ENCODE assay signal across 8 mouse cellular contexts in genomic region chr13:59220156-59220555, GRCm38 (mm10).
DNase-seq lines count a peak whose midpoint lies in the region; ATAC-seq and TF ChIP-seq lines count a peak whose summit lies in the region.

No protein-coding gene starts in this region.

- DNase-seq in embryo, embryonic 11 days = peak; percentile 59
- DNase-seq in kidney, postnatal 14 days = peak; percentile 29
- DNase-seq in urinary bladder, postnatal 10 days (ENCODE audit: low spot score) = no peak
- DNase-seq in layer of hippocampus, postnatal 14 days (ENCODE audit: low spot score in 2 of 2) = no peak

- ATAC-seq in intestine, postnatal 0 days = no peak
- ATAC-seq in intestine, embryonic 16.5 days = no peak

- no peak overlapping the region for H3K4me3 ChIP-seq in intestine, postnatal 0 days (ENCODE audit: low read depth, low read length)
- H3K4me3 ChIP-seq in intestine, embryonic 16.5 days (ENCODE audit: low read length) = no peak overlapping the region
- H3K4me3 ChIP-seq in bone marrow, adult 2 months (replicated peaks; ENCODE audit: control insufficient read depth, low read depth, low read length) = no peak overlapping the region
- no peak overlapping the region for H3K4me3 ChIP-seq in small intestine, adult 2 months (ENCODE audit: low read depth, low read length)

- WGBS in intestine, postnatal 0 days = 37% methylated on average over 7 of the region's 7 CpGs
- WGBS in intestine, embryonic 16.5 days = 25% methylated on average over 7 of the region's 7 CpGs
- 43% methylated on average over 7 of the region's 7 CpGs for WGBS in bone marrow, adult 2 months
- 39% methylated on average over 7 of the region's 7 CpGs for WGBS in small intestine, adult 2 months

- H3K4me2 ChIP-seq in intestine, postnatal 0 days (replicated peaks; ENCODE audit: low read depth) = no peak overlapping the region
- no peak overlapping the region for H3K4me2 ChIP-seq in intestine, embryonic 16.5 days (ENCODE audit: low read depth, low read length)

- TF ChIP-seq POLR2A in bone marrow, adult 2 months (IDR thresholded peaks at IDR 0.05; ENCODE audit: borderline replicate concordance, control insufficient read depth, low read depth, low read length) = no peak
- no peak for TF ChIP-seq POLR2A in small intestine, adult 2 months (IDR thresholded peaks at IDR 0.05; ENCODE audit: low read depth, low read length)

- no peaks in the 10 kb centered on the region for H3K27me3 ChIP-seq in intestine, postnatal 0 days (replicated peaks; ENCODE audit: control insufficient read depth, insufficient read depth, low read length)
- H3K27me3 ChIP-seq in intestine, embryonic 16.5 days (replicated peaks; ENCODE audit: control insufficient read depth, insufficient read depth, low read length) = no peaks in the 10 kb centered on the region
- no peaks in the 10 kb centered on the region for H3K27me3 ChIP-seq in small intestine, adult 2 months (ENCODE audit: control insufficient read depth, insufficient read depth, low read length)

- peak; percentile 75 for TF ChIP-seq CTCF in intestine, postnatal 0 days (IDR thresholded peaks at IDR 0.05; ENCODE audit: low read depth)
- TF ChIP-seq CTCF in bone marrow, adult 2 months (IDR thresholded peaks at IDR 0.05; ENCODE audit: control insufficient read depth, insufficient read depth, low read length) = peak; percentile 48; the same call in 1 of the 2 replicates
- TF ChIP-seq CTCF in small intestine, adult 2 months (IDR thresholded peaks at IDR 0.05; ENCODE audit: extremely low read depth, insufficient read length, insufficient replicate concordance, low read depth, low read length) = peak; percentile 57; the same call in 1 of the 2 replicates

- H3K9ac ChIP-seq in intestine, postnatal 0 days (ENCODE audit: low read depth, low read length) = no peak overlapping the region
- H3K9ac ChIP-seq in intestine, embryonic 16.5 days (ENCODE audit: low read depth, low read length) = no peak overlapping the region

- H3K36me3 ChIP-seq in intestine, postnatal 0 days (ENCODE audit: control insufficient read depth, insufficient read depth) = no peaks in the 10 kb centered on the region
- no peaks in the 10 kb centered on the region for H3K36me3 ChIP-seq in intestine, embryonic 16.5 days (ENCODE audit: control insufficient read depth, insufficient read depth, low read length)
- no peaks in the 10 kb centered on the region for H3K36me3 ChIP-seq in small intestine, adult 2 months (ENCODE audit: control insufficient read depth, insufficient read depth, low read length)

- no peaks in the 10 kb centered on the region for H3K4me1 ChIP-seq in intestine, postnatal 0 days (replicated peaks; ENCODE audit: control insufficient read depth, insufficient read depth, low read length)
- H3K4me1 ChIP-seq in intestine, embryonic 16.5 days (ENCODE audit: control insufficient read depth, insufficient read depth, low read length) = no peaks in the 10 kb centered on the region
- no peaks in the 10 kb centered on the region for H3K4me1 ChIP-seq in bone marrow, adult 2 months (ENCODE audit: control insufficient read depth, insufficient read depth, low read length)
- peaks cover 4% of the 10 kb centered on the region; the same call in 1 of the 2 replicates for H3K4me1 ChIP-seq in small intestine, adult 2 months (ENCODE audit: control insufficient read depth, insufficient read depth, insufficient read length, low read length)

- H3K27ac ChIP-seq in intestine, postnatal 0 days (ENCODE audit: low read depth, low read length) = no peak overlapping the region
- H3K27ac ChIP-seq in intestine, embryonic 16.5 days (ENCODE audit: low read length) = no peak overlapping the region
- H3K27ac ChIP-seq in bone marrow, adult 2 months (ENCODE audit: control insufficient read depth, insufficient read depth, low read depth, low read length, poor library complexity) = no peak overlapping the region
- no peak overlapping the region for H3K27ac ChIP-seq in small intestine, adult 2 months (ENCODE audit: insufficient read depth, low read depth, low read length)

- H3K9me3 ChIP-seq in intestine, postnatal 0 days (ENCODE audit: control insufficient read depth) = no peaks in the 10 kb centered on the region
- no peaks in the 10 kb centered on the region for H3K9me3 ChIP-seq in intestine, embryonic 16.5 days (ENCODE audit: control insufficient read depth, low read length)

Comparison
In these comparisons a context has a peak if more than half of its experiments do, and no peak if none do; other contexts are left out.
1. DNase-seq: peak in embryo, embryonic 11 days (single experiment) and kidney, postnatal 14 days (single experiment); none in urinary bladder, postnatal 10 days (single experiment) and layer of hippocampus, postnatal 14 days (0 of 2).
2. Peak in every context shown above with its lines, with median percentiles within 50 percentile points of each other: CTCF ChIP-seq.